Mouse (Mus musculus) limb, embryonic 12.5 days (tissue): ENCODE results near the gene Mcemp1. TPM values are rescaled to one million over a fixed set of nuclear protein-coding genes. Genes with fewer than 3 reads are reported as not detected.
A peak's percentile ranks its signal among the peaks of the same experiment; 100 is the strongest.

ENCODE experiments used
- ATAC-seq: fragments of 200-750 bp; cut with Nextera tagmentation; 2 replicates; pipeline ENCODE4 v1.8.0; 2017; ENCODE audit warnings: low read depth, moderate TSS enrichment; ENCODE audit not compliant: insufficient number of reproducible peaks, insufficient read depth, low FRiP score, low TSS enrichment
- H3K27ac ChIP-seq: fragments of 300-500 bp; sonication (generic); 2 replicates; pipeline ENCODE4 v1.5.1; 2016; ENCODE audit warnings: mild to moderate bottlenecking, moderate library complexity
- H3K27me3 ChIP-seq: fragments of 300-500 bp; sonication (generic); 2 replicates; pipeline ENCODE4 v1.6.1; 2016; ENCODE audit warnings: mild to moderate bottlenecking, moderate library complexity
- H3K36me3 ChIP-seq: fragments of 300-500 bp; sonication (generic); 2 replicates; pipeline ENCODE4 v1.6.1; 2016; ENCODE audit warnings: mild to moderate bottlenecking, moderate library complexity
- H3K4me1 ChIP-seq: fragments of 300-500 bp; sonication (generic); replicated peaks from 2 replicates; pipeline ENCODE4 v1.6.1; 2016
- H3K4me2 ChIP-seq: fragments of 300-500 bp; sonication (generic); 2 replicates; pipeline ENCODE4 v1.6.1; 2016; ENCODE audit warnings: mild to moderate bottlenecking, moderate library complexity
- H3K4me3 ChIP-seq: fragments of 300-500 bp; sonication (generic); replicated peaks from 2 replicates; pipeline ENCODE4 v1.5.1; 2016; ENCODE audit warnings: mild to moderate bottlenecking
- H3K9ac ChIP-seq: fragments of 300-500 bp; sonication (generic); replicated peaks from 2 replicates; pipeline ENCODE4 v1.6.1; 2016; ENCODE audit warnings: mild to moderate bottlenecking, moderate library complexity
- H3K9me3 ChIP-seq: fragments of 300-500 bp; sonication (generic); 2 replicates; pipeline ENCODE4 v1.6.1; 2016; ENCODE audit warnings: mild to moderate bottlenecking, moderate library complexity
- WGBS: fragments of 180-500 bp; shearing (Covaris S2); methylation state at CpG from one replicate; pipeline ENCODE4 v1.1.7; 2016; 5-methylcytosine and 5-hydroxymethylcytosine counted together
- polyA plus RNA-seq: library from polyadenylated mRNA; unstranded; fragments of >200 nt; fragmentation: Nextera tagmentation; extraction: Ambion mirVana; gene quantifications from 2 replicates; pipeline ENCODE4 v1.2.1, GENCODE M21; 2016

The Mcemp1 gene
- not detected in 2 replicates for polyA plus RNA-seq

GRCm38 (mm10) chr8:3665507-3665906 lies at the start of gene Mcemp1:
Gene Mcemp1 (plus strand): TSS chr8:3665754.
- 70% methylated on average over 6 of the region's 6 CpGs for WGBS
- Histone ChIP-seq H3K4me3 (no peak within 1 kb of the TSS), H3K27ac (no peak within 1 kb of the TSS)

GRCm38 (mm10) chr8:3621199-3621970 lies 44.2 kb upstream of the Mcemp1 start, which contains the start of the genes Xab2 and Pet100:
Gene Xab2 (minus strand): TSS chr8:3621316.
Gene Pet100 (plus strand): TSS chr8:3621548.
- no peak within 1 kb of the TSS for H3K27ac ChIP-seq

More at GRCm38 (mm10) chr8:3665507-3665906, at the start of gene Mcemp1:
- 0 out of 2 replicates have a peak, but pooled peaks cover 4% of the 10 kb centered on the region for H3K9me3 ChIP-seq
- H3K4me2 ChIP-seq: no peak within 1 kb of the TSS
- H3K4me1 ChIP-seq: no peaks in the 10 kb centered on the region
- no peaks in the 10 kb centered on the region for H3K27me3 ChIP-seq
- no peak for ATAC-seq
- no peak within 1 kb of the TSS for H3K9ac ChIP-seq
- H3K36me3 ChIP-seq: no peaks in the 10 kb centered on the region

DNA sequence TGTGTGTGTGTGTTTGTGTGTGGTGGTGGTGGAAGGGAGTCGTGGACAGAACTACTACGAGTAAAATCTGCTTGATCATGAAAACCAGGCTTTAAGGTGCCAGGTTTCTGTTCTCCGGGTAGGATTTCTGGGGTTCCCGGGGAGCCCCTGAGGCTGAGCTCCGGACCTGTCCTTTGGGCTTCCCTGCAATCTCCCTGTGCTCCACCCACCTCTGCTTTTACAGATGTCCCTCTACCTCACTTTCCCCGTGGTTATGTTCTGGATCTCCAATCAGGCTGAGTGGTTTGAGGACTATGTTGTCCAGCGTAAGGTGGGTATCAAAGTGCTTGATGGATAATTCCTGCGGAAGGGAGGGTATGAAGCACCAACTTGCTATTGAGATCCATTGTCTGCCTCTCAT lies 43.4 kb upstream of the Mcemp1 start:
- peak overlapping the region; percentile 57 for H3K4me2 ChIP-seq
- ATAC-seq: no peak
- H3K27ac ChIP-seq: no peak overlapping the region
- peak overlapping the region; percentile 87 for H3K4me3 ChIP-seq
- whole genome bisulfite sequencing: 62% methylated on average over 8 of the region's 8 CpGs
- no peaks in the 10 kb centered on the region for H3K9me3 ChIP-seq
- no peaks in the 10 kb centered on the region for H3K27me3 ChIP-seq
- H3K9ac ChIP-seq: peak overlapping the region; percentile 47; the same call in 1 of the 2 replicates
- H3K36me3 ChIP-seq: peaks cover 20% of the 10 kb centered on the region
- H3K4me1 ChIP-seq: peaks cover 20% of the 10 kb centered on the region

More at GRCm38 (mm10) chr8:3621199-3621970, 44.2 kb upstream of the Mcemp1 start, which contains the start of the genes Xab2 and Pet100:
- H3K27me3 ChIP-seq: no peaks in the 10 kb centered on the region
- H3K4me2 ChIP-seq: peak within 1 kb of the TSS; percentile 86
- no peaks in the 10 kb centered on the region for H3K9me3 ChIP-seq
- peak; percentile 97 for ATAC-seq
- peaks cover 20% of the 10 kb centered on the region for H3K4me1 ChIP-seq
- WGBS: under 1% methylated on average over 37 of the region's 37 CpGs
- peaks cover 25% of the 10 kb centered on the region for H3K36me3 ChIP-seq
- H3K4me3 ChIP-seq: peak within 1 kb of the TSS; percentile 87
- H3K9ac ChIP-seq: peak within 1 kb of the TSS; percentile 77

GRCm38 (mm10) chr8:3625445-3625844 lies 40.1 kb upstream of the Mcemp1 start, which contains the start of gene Pcp2:
Gene Pcp2 (minus strand): TSS chr8:3625545.
- Histone ChIP-seq H3K36me3 (no peaks in the 10 kb centered on the region), H3K27me3 (peaks cover 18% of the 10 kb centered on the region), H3K4me3 (no peak within 1 kb of the TSS), H3K4me2 (no peak within 1 kb of the TSS), H3K9ac (no peak within 1 kb of the TSS), H3K9me3 (no peaks in the 10 kb centered on the region), H3K4me1 (peaks cover 9% of the 10 kb centered on the region), H3K27ac (no peak within 1 kb of the TSS)
- 61% methylated on average over 1 of the region's 1 CpGs for WGBS
- ATAC-seq: no peak

GRCm38 (mm10) chr8:3626971-3627370 lies 38.6 kb upstream of the Mcemp1 start:
- Histone ChIP-seq H3K9me3 (no peaks in the 10 kb centered on the region), H3K36me3 (no peaks in the 10 kb centered on the region), H3K4me2 (no peak overlapping the region), H3K4me1 (peaks cover 6% of the 10 kb centered on the region), H3K27me3 (peaks cover 28% of the 10 kb centered on the region), H3K4me3 (no peak overlapping the region), H3K27ac (no peak overlapping the region), H3K9ac (no peak overlapping the region)
- no peak for ATAC-seq
- 51% methylated on average over 5 of the region's 5 CpGs for WGBS

DNA sequence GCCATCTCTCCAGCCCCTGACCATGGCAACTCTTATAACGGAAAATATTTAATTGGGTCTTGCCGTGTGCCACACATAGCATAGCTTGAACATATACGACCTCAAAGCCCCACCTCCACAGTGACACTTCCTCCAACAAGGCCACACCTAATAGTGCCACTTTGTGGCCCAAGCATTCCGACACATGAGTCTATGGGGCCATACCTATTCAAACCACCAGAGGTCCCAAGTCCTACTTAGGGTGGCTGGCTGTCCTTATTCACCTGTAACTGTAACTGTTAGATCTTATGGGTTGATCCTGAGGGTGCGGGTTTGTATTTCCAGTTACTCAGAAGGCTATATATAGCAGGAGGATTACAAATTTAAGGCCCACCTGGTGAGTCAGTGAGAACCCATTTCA lies 37.5 kb upstream of the Mcemp1 start:
- H3K4me3 ChIP-seq: no peak overlapping the region
- H3K27me3 ChIP-seq: peaks cover 28% of the 10 kb centered on the region
- ATAC-seq: no peak
- H3K9me3 ChIP-seq: no peaks in the 10 kb centered on the region
- H3K9ac ChIP-seq: no peak overlapping the region
- H3K4me2 ChIP-seq: no peak overlapping the region
- no peak overlapping the region for H3K27ac ChIP-seq
- WGBS: 37% methylated on average over 5 of the region's 5 CpGs
- H3K36me3 ChIP-seq: no peaks in the 10 kb centered on the region
- H3K4me1 ChIP-seq: no peaks in the 10 kb centered on the region; the same call in 1 of the 2 replicates

DNA sequence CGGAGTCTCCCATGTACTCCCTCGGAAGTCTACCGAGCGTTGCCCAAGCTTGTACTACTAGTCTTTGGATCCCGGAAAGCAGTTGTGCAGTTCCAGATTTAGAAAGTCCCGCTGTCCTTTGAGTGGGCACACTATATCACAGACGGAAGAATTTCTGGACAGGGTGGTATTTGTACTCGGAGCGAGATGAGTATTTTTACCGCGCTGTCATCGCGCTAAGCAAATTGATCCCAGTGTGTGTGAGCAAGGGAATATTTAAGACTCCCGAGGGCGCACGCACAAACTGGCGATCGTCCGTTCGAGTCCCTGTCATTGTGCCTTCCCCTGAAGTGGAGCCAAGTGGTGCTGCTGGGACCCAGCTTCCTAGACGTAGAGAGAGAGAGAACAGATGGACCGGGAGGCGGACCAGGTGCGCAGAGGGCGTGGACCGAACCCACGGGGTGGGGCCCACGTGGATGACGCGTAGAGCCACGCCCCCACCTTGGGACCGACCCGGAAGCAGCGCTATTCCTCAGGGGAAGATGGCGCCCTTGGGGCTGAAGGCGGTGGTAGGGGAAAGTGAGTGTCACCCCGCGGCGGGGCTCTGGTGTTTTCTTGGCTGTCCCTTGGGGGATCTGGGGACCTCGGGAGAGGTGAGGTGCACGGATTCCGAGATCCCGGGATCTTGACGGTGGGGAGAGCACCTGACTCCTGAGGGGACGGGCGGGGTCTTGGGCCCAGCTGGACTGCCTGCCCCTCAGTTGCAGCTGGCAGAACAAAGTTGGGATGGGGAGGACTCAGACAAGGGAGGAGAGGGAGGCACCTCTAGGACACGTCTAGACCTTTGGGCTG lies 34.7 kb upstream of the Mcemp1 start, which contains the start of gene Stxbp2:
Stxbp2 (plus strand) TSS at position 309 of the 831 bp plus-strand sequence.
- Histone ChIP-seq H3K27ac (no peak within 1 kb of the TSS), H3K9me3 (no peaks in the 10 kb centered on the region), H3K9ac (peak within 1 kb of the TSS; percentile 50), H3K4me2 (peak within 1 kb of the TSS; percentile 83), H3K4me3 (peak within 1 kb of the TSS; percentile 55), H3K27me3 (peaks cover 28% of the 10 kb centered on the region), H3K4me1 (no peaks in the 10 kb centered on the region; the same call in 1 of the 2 replicates), H3K36me3 (no peaks in the 10 kb centered on the region)
- 7% methylated on average over 47 of the region's 47 CpGs for whole genome bisulfite sequencing
- 0 out of 2 replicates have a peak, but pooled peaks have one; percentile 33 for ATAC-seq

DNA sequence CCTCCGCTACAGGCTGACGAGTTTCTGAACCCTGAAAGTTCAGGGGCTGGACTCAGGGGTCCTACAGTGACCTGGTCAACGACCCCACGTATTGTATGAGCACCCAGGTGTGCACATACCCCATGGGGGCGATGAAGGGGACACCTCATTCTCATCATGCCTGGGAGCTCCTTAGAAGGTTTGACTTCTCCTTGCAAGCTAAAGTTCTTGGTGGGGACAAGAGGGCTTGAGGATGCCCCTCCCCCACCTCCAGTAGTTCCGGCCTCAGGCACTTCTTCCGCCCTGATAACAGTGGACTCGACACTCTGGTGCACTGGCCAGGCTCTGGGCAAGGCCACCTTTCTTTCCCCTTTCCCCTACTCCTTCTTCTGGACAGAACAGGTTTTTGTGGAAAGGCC lies 34.1 kb upstream of the Mcemp1 start:
- ATAC-seq: no peak
- WGBS: 25% methylated on average over 8 of the region's 8 CpGs
- H3K9ac ChIP-seq: peak overlapping the region; percentile 50

DNA sequence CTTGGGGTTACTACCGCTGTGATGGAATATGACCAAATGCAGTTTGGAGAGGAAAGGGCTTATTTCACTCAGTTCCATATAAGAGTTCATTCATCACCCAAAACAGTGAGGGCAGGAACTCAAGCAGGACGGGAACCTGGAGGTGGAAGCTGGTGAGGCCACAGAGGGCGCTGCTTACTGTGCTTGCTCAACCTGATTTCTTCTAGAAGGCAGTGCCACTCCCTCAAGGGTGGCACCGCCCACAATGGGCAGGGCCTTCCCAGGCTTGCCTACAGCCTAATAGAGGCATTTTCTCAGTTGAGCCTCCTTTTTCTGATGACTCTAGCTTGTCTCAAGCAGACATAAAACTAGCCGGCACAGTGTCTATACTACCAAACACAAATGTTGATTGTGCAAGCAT lies 19.8 kb upstream of the Mcemp1 start:
- Histone ChIP-seq H3K27me3 (peaks cover 2% of the 10 kb centered on the region; the same call in 1 of the 2 replicates), H3K9ac (no peak overlapping the region), H3K4me2 (no peak overlapping the region), H3K4me3 (no peak overlapping the region), H3K9me3 (no peaks in the 10 kb centered on the region), H3K4me1 (no peaks in the 10 kb centered on the region), H3K27ac (no peak overlapping the region), H3K36me3 (no peaks in the 10 kb centered on the region)
- ATAC-seq: no peak
- 28% methylated on average over 5 of the region's 5 CpGs for WGBS

More for the DNA sequence above, 34.1 kb upstream of the Mcemp1 start:
- Histone ChIP-seq H3K9me3 (no peaks in the 10 kb centered on the region), H3K4me1 (no peaks in the 10 kb centered on the region; the same call in 1 of the 2 replicates), H3K36me3 (no peaks in the 10 kb centered on the region), H3K4me3 (peak overlapping the region; percentile 55), H3K27ac (no peak overlapping the region), H3K4me2 (peak overlapping the region; percentile 83), H3K27me3 (peaks cover 28% of the 10 kb centered on the region)

- 88% methylated on average over 6 of the region's 6 CpGs for WGBS
These were observed 18.6 kb upstream of the Mcemp1 start for GRCm38 (mm10) chr8:3646824-3647531.

More at GRCm38 (mm10) chr8:3646824-3647531, 18.6 kb upstream of the Mcemp1 start:
- Histone ChIP-seq H3K36me3 (no peaks in the 10 kb centered on the region), H3K4me3 (no peak overlapping the region), H3K27me3 (peaks cover 3% of the 10 kb centered on the region), H3K4me1 (no peaks in the 10 kb centered on the region), H3K9ac (no peak overlapping the region), H3K4me2 (no peak overlapping the region), H3K27ac (no peak overlapping the region), H3K9me3 (no peaks in the 10 kb centered on the region)
- no peak for ATAC-seq
